Mouse (Mus musculus): ENCODE measurements around the gene Galnt2.

- no peak for TF ChIP-seq CTCF (IDR thresholded peaks at IDR 0.05; ENCODE audit: low read depth, low read length)
- TF ChIP-seq POLR2A (IDR thresholded peaks at IDR 0.05; ENCODE audit: borderline replicate concordance, low read depth, low read length) = no peak
Measured at GRCm38 (mm10) chr8:124345098-124345497, 113.9 kb downstream of the Galnt2 start.

Measured in bone marrow macrophage, adult 2 months (primary cell).